Mouse (Mus musculus) heart, embryonic 15.5 days (tissue): ENCODE data around the gene Fgd3. TPM values are rescaled to one million over a fixed set of nuclear protein-coding genes. Genes with fewer than 3 reads are reported as not detected.
A peak's percentile ranks its signal among the peaks of the same experiment; 100 is the strongest.

Source experiments
- ATAC-seq: fragments of 200-750 bp; cut with Nextera tagmentation; replicated peaks from 2 replicates; pipeline ENCODE4 v1.8.0; 2017; ENCODE audit warnings: low read depth, moderate TSS enrichment; ENCODE audit not compliant: insufficient number of reproducible peaks, insufficient read depth, low FRiP score
- H3K27ac ChIP-seq: fragments of 300-500 bp; sonication (generic); 2 replicates; pipeline ENCODE4 v1.5.1; 2015; ENCODE audit warnings: mild to moderate bottlenecking, inconsistent platforms
- H3K27me3 ChIP-seq: fragments of 300-500 bp; sonication (generic); 2 replicates; pipeline ENCODE4 v1.6.1; 2015; ENCODE audit warnings: inconsistent platforms
- H3K36me3 ChIP-seq: fragments of 300-500 bp; sonication (generic); 2 replicates; pipeline ENCODE4 v1.6.1; 2015; ENCODE audit warnings: mild to moderate bottlenecking, inconsistent platforms
- H3K4me1 ChIP-seq: fragments of 300-500 bp; sonication (generic); replicated peaks from 2 replicates; pipeline ENCODE4 v1.6.1; 2015; ENCODE audit warnings: inconsistent platforms
- H3K4me2 ChIP-seq: fragments of 300-500 bp; sonication (generic); 2 replicates; pipeline ENCODE4 v1.6.1; 2015; ENCODE audit warnings: inconsistent platforms, mild to moderate bottlenecking, moderate library complexity
- H3K4me3 ChIP-seq: fragments of 300-500 bp; sonication (generic); 2 replicates; pipeline ENCODE4 v1.5.1; 2015; ENCODE audit warnings: mild to moderate bottlenecking, inconsistent platforms
- H3K9ac ChIP-seq: fragments of 300-500 bp; sonication (generic); 2 replicates; pipeline ENCODE4 v1.6.1; 2015; ENCODE audit warnings: mild to moderate bottlenecking, inconsistent platforms
- H3K9me3 ChIP-seq: fragments of 300-500 bp; sonication (generic); replicated peaks from 2 replicates; pipeline ENCODE4 v1.6.1; 2016; ENCODE audit warnings: inconsistent platforms
- WGBS: fragments of 180-500 bp; shearing (Covaris S2); methylation state at CpG from one replicate; pipeline ENCODE4 v1.1.7; 2015; ENCODE audit warnings: mixed read lengths; 5-methylcytosine and 5-hydroxymethylcytosine counted together
- polyA plus RNA-seq: library from polyadenylated mRNA; unstranded; fragments of >200 nt; fragmentation: Nextera tagmentation; extraction: Ambion mirVana; gene quantifications from 2 replicates; pipeline ENCODE4 v1.2.1, GENCODE M21; 2015

Gene Fgd3
- polyA plus RNA-seq, 1 experiment from 2014 or later: 0.14 TPM

DNA sequence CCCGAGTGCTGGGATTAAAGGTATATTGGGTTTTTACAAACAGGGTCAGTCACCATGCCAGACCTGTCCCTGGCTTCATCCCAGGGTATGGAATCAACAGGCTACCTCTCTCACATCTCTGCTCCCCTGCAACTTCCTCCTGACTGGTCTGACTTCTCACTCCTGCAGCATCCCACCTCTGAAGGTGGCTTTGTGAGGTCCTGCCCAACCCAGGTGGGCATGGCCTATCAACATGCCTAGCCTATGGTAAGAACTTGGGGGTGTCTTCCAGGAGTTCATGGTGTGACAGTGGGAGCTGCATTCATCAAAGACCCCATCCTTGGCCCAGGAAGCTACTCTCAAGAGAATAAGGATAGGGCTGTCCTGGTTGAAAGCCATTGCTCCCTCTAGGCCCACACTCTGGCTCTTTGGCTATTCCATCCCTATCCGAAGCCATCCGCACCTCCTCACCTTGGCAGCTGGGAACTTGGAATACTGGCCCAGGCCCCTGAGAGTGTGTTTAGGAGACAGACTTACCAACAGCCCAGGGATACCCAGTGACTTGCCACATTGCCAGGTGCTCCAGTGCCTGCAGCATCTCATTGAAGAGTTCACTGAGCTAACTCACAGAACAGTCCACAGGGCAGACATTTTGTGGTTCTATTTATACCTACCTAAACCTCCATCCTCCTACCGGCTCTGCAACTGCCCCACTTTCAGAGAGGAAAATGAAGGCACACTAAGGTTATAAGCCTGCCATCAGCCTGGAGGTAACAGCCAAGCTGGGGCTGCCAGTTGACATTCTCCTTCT, 107.2 kb downstream of the Fgd3 start:
- Histone ChIP-seq H3K27me3 (no peaks in the 10 kb centered on the region), H3K27ac (peak overlapping the region; percentile 40; the same call in 1 of the 2 replicates), H3K9ac (no peak overlapping the region), H3K9me3 (no peaks in the 10 kb centered on the region), H3K4me3 (no peak overlapping the region), H3K4me1 (peaks cover 53% of the 10 kb centered on the region), H3K36me3 (no peaks in the 10 kb centered on the region), H3K4me2 (0 out of 2 replicates have a peak overlapping the region, but pooled peaks have one; percentile 66)
- no peak for ATAC-seq
- WGBS: 84% methylated on average over 4 of the region's 4 CpGs

Other genes with a start within 250 kb of the Fgd3 start
- gene Wnk2, start 172.3 kb downstream of the Fgd3 start, polyA plus RNA-seq: 1.4 and 2.0 TPM in 2 replicates
- 70.2 and 75.7 TPM in 2 replicates for gene Ninj1, start 132.8 kb downstream of the Fgd3 start, polyA plus RNA-seq
- 121 and 126 TPM in 2 replicates for gene Card19, start 104.3 kb downstream of the Fgd3 start, polyA plus RNA-seq
- gene Susd3, start 71.6 kb downstream of the Fgd3 start, polyA plus RNA-seq: 1.6 and 2.5 TPM in 2 replicates
- 47.4 and 48.2 TPM in 2 replicates for gene Bicd2, start 21.3 kb upstream of the Fgd3 start, polyA plus RNA-seq
- gene Ippk, start 100.9 kb upstream of the Fgd3 start, polyA plus RNA-seq: 10.0 and 11.1 TPM in 2 replicates
- gene Tes3-ps, start 173.0 kb upstream of the Fgd3 start, polyA plus RNA-seq: 0.71 and 0.87 TPM in 2 replicates
- gene Ecm2, start 184.5 kb upstream of the Fgd3 start, polyA plus RNA-seq: 4.6 and 5.7 TPM in 2 replicates
- 31.8 and 32.2 TPM in 2 replicates for gene Aspn, start 224.1 kb upstream of the Fgd3 start, polyA plus RNA-seq